Mouse (Mus musculus): ENCODE data around the gene Cirbp.

DNA sequence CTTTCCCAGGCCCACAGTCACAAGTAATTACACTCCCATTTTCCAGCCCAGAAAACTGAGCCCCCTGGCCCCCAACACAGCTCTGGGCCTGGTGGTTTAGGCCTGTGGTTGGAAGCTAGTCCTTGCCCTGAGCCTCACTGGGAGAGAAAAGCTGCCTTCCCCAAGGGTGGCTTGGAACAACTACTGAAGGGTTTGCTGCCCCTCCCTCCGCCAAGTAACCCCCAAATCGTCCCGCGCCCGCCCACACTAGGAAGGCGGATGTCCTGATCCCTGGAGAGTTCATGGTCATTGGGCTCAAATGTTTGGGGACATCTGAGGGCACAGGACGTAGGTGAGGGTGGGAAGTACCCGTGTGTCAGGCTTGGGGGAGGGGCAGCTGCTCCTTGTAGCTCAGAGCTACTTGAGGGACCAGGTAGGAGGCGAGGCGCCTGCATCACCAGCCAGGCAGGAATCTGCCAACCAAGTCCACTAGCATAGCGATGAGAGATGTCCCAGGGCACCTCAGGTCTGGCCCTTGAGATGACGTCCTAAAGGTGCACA, 6.7 kb upstream of the Cirbp start:
- TF ChIP-seq CTCF (conservative IDR thresholded peaks at IDR 0.05; ENCODE audit: low read length) (no peak), NANOG (IDR thresholded peaks at IDR 0.05; ENCODE audit: borderline replicate concordance, low read length) (no peak)

Data from E14TG2a.4 (cell line).